Mouse (Mus musculus): Measurements from ENCODE around the gene Creb5.

Gene Creb5

GRCm38 (mm10) chr6:53589746-53590145, 302.7 kb downstream of the Creb5 start:
- peak; percentile 21 to 47 for DNase-seq (ENCODE audit: low spot score in 2 of 2)

GRCm38 (mm10) chr6:53592230-53592629, 305.2 kb downstream of the Creb5 start:
- DNase-seq (ENCODE audit: low spot score in 2 of 2): no peak

- DNase-seq (ENCODE audit: low spot score in 2 of 2): no peak
These were observed 306.5 kb downstream of the Creb5 start for GRCm38 (mm10) chr6:53593603-53594002.

GRCm38 (mm10) chr6:53594316-53594715, 307.2 kb downstream of the Creb5 start:
- no peak for DNase-seq (ENCODE audit: low spot score in 2 of 2)

- DNase-seq (ENCODE audit: low spot score in 2 of 2): no peak
These were observed 309.3 kb downstream of the Creb5 start for GRCm38 (mm10) chr6:53596402-53596801.

GRCm38 (mm10) chr6:53603041-53603440, 316.0 kb downstream of the Creb5 start:
- no peak for DNase-seq (ENCODE audit: low spot score in 2 of 2)

- no peak for DNase-seq (ENCODE audit: low spot score in 2 of 2)
These were observed 316.6 kb downstream of the Creb5 start for GRCm38 (mm10) chr6:53603695-53604094.

- no peak for DNase-seq (ENCODE audit: low spot score in 2 of 2)
These were observed 317.3 kb downstream of the Creb5 start for GRCm38 (mm10) chr6:53604386-53604785.

GRCm38 (mm10) chr6:53605184-53605583, 318.1 kb downstream of the Creb5 start:
- DNase-seq (ENCODE audit: low spot score in 2 of 2): no peak

- DNase-seq (ENCODE audit: low spot score in 2 of 2): no peak
These were observed 324.4 kb downstream of the Creb5 start for GRCm38 (mm10) chr6:53611451-53611945.

GRCm38 (mm10) chr6:53612681-53613080, 325.6 kb downstream of the Creb5 start:
- no peak for DNase-seq (ENCODE audit: low spot score in 2 of 2)

- DNase-seq (ENCODE audit: low spot score in 2 of 2): no peak
These were observed 328.6 kb downstream of the Creb5 start for GRCm38 (mm10) chr6:53615440-53616211.

GRCm38 (mm10) chr6:53618164-53618563, 331.1 kb downstream of the Creb5 start:
- no peak for DNase-seq (ENCODE audit: low spot score in 2 of 2)

GRCm38 (mm10) chr6:53619676-53620075, 332.6 kb downstream of the Creb5 start:
- DNase-seq (ENCODE audit: low spot score in 2 of 2): no peak

- DNase-seq (ENCODE audit: low spot score in 2 of 2): no peak
These were observed 334.2 kb downstream of the Creb5 start for GRCm38 (mm10) chr6:53621295-53621694.

- no peak for DNase-seq (ENCODE audit: low spot score in 2 of 2)
These were observed 337.6 kb downstream of the Creb5 start for GRCm38 (mm10) chr6:53624455-53625276.

GRCm38 (mm10) chr6:53626044-53626443, 339.0 kb downstream of the Creb5 start:
- DNase-seq (ENCODE audit: low spot score in 2 of 2): no peak

GRCm38 (mm10) chr6:53628714-53629113, 341.6 kb downstream of the Creb5 start:
- DNase-seq (ENCODE audit: low spot score in 2 of 2): no peak

- DNase-seq (ENCODE audit: low spot score in 2 of 2): no peak
These were observed 348.4 kb downstream of the Creb5 start for GRCm38 (mm10) chr6:53635453-53635852.

- no peak for DNase-seq (ENCODE audit: low spot score in 2 of 2)
These were observed 350.6 kb downstream of the Creb5 start for GRCm38 (mm10) chr6:53637356-53638351.

Data from thymus, postnatal 10 days (tissue).